Mouse (Mus musculus): Measurements from ENCODE around the gene Pold2.

DNA sequence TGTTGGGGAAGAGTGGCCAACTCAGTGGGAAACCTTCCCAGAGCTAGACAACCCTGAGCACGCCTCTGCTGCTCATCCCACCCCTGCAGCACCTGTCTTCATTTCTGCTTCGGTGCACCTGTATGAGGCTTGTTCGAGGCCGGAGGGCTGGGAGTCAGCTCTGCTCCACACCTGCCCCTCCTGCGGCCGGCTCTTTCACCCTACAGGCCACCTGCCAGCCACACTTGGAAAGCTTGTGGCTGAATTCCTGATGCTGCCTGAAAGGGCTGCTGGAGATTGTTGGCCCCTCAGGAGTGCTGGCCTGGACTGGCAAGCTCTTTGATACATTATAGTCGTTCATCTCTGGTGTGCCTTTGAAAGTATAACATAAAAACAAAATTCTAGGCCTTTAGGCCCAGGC, 37.7 kb downstream of the Pold2 start:
- TF ChIP-seq CTCF (IDR thresholded peaks at IDR 0.05; ENCODE audit: low read depth, low read length), result no peak
- TF ChIP-seq GATA1 (IDR thresholded peaks at IDR 0.05; ENCODE audit: borderline replicate concordance, low read length), result no peak
- no peak for TF ChIP-seq GATA2 (IDR thresholded peaks at IDR 0.05; ENCODE audit: borderline replicate concordance, low read depth, low read length)
- TF ChIP-seq TAL1 (conservative IDR thresholded peaks at IDR 0.05; ENCODE audit: low read depth, low read length), result no peak
- no peak for TF ChIP-seq POLR2AphosphoS5 (IDR thresholded peaks at IDR 0.05; ENCODE audit: insufficient replicate concordance, low read depth, low read length)

All from G1E (cell line).